17 mouse cellular contexts compared by ENCODE assay signal in genomic region chr11:86764501-86764900, GRCm38 (mm10).
"Had no signal": no experiment of that assay in that cellular context is flagged by ENCODE, and none has a peak within 500 bp of the region (broad histone marks: within the 10 kb centered on the region; RNA-seq: fewer than 3 reads in every experiment).

No protein-coding gene starts in this region.

- H3K9ac ChIP-seq: neural tube, embryonic 12.5 days; neural tube, embryonic 13.5 days; neural tube, embryonic 15.5 days; stomach, embryonic 15.5 days had no signal

- H3K4me3 ChIP-seq: neural tube, embryonic 12.5 days; neural tube, embryonic 13.5 days; neural tube, embryonic 15.5 days; stomach, embryonic 15.5 days had no signal

- DNase-seq: retina, postnatal 1 day; right cerebral cortex, adult 18-20 months; right cerebral cortex, postnatal 14 days; right cerebral cortex, postnatal 25 days; right cerebral cortex, postnatal 4 days; spleen, adult 18-20 months; thymus, adult 18-20 months; thymus, adult 2 months; thymus, postnatal 14 days; thymus, postnatal 25 days; thymus, postnatal 36 days; thymus, postnatal 4 days had no signal

- H3K27me3 ChIP-seq: neural tube, embryonic 12.5 days; neural tube, embryonic 13.5 days; neural tube, embryonic 15.5 days; stomach, embryonic 15.5 days had no signal

- H3K36me3 ChIP-seq: neural tube, embryonic 15.5 days; stomach, embryonic 15.5 days had no signal

- H3K9me3 ChIP-seq: neural tube, embryonic 12.5 days; neural tube, embryonic 13.5 days; neural tube, embryonic 15.5 days; stomach, embryonic 15.5 days had no signal

- H3K4me2 ChIP-seq: neural tube, embryonic 12.5 days; neural tube, embryonic 13.5 days; neural tube, embryonic 15.5 days; stomach, embryonic 15.5 days had no signal

- H3K27ac ChIP-seq: neural tube, embryonic 12.5 days; neural tube, embryonic 13.5 days; neural tube, embryonic 15.5 days; stomach, embryonic 15.5 days; stomach, postnatal 0 days had no signal

- H3K4me1 ChIP-seq: neural tube, embryonic 12.5 days; neural tube, embryonic 13.5 days; neural tube, embryonic 15.5 days; stomach, embryonic 15.5 days had no signal
